Mouse (Mus musculus) naive thymus-derived CD4-positive, alpha-beta T cell, adult 2 months (primary cell): ENCODE results near the gene Odf3b.

Source experiments
- DNase-seq: peaks from one replicate; pipeline ENCODE4 v3.0.0-alpha.2; 2011; ENCODE audit warnings: low read depth

The Odf3b gene

GRCm38 (mm10) chr15:89374801-89375534 lies 4.1 kb downstream of the Odf3b start:
- DNase-seq, result no peak

GRCm38 (mm10) chr15:89374340-89374739 lies 4.7 kb downstream of the Odf3b start:
- DNase-seq, result no peak

- peak; percentile 93 for DNase-seq
Measured at GRCm38 (mm10) chr15:89373762-89374248, 5.3 kb downstream of the Odf3b start, which contains the start of gene Sco2. Gene Sco2 (minus strand): TSS chr15:89373846.

- peak; percentile 95 for DNase-seq
Measured at GRCm38 (mm10) chr15:89373027-89373761, 5.9 kb downstream of the Odf3b start.

- no peak for DNase-seq
Measured at GRCm38 (mm10) chr15:89372536-89372935, 6.5 kb downstream of the Odf3b start.

GRCm38 (mm10) chr15:89372068-89372467 lies 7.0 kb downstream of the Odf3b start:
- no peak for DNase-seq

- DNase-seq, result no peak
Measured at GRCm38 (mm10) chr15:89365141-89365551, 13.9 kb downstream of the Odf3b start.

- DNase-seq, result no peak
Measured at GRCm38 (mm10) chr15:89363051-89363450, 16.0 kb downstream of the Odf3b start.

GRCm38 (mm10) chr15:89358784-89359183 lies 20.3 kb downstream of the Odf3b start:
- DNase-seq, result no peak

- peak; percentile 67 for DNase-seq
Measured at GRCm38 (mm10) chr15:89356372-89356771, 22.7 kb downstream of the Odf3b start.

GRCm38 (mm10) chr15:89355241-89356187 lies 23.6 kb downstream of the Odf3b start, which contains the start of the genes Lmf2 and Ncaph2:
Gene Lmf2 (minus strand): TSS chr15:89355659.
Gene Ncaph2 (plus strand): TSS chr15:89355719.
- peak; percentile 98 for DNase-seq

- no peak for DNase-seq
Measured at GRCm38 (mm10) chr15:89354455-89354854, 24.6 kb downstream of the Odf3b start.

GRCm38 (mm10) chr15:89353837-89354236 lies 25.2 kb downstream of the Odf3b start:
- no peak for DNase-seq

GRCm38 (mm10) chr15:89352795-89353194 lies 26.3 kb downstream of the Odf3b start:
- no peak for DNase-seq

GRCm38 (mm10) chr15:89352054-89352453 lies 27.0 kb downstream of the Odf3b start:
- no peak for DNase-seq

- no peak for DNase-seq
Measured at GRCm38 (mm10) chr15:89351302-89351701, 27.8 kb downstream of the Odf3b start.

- no peak for DNase-seq
Measured at GRCm38 (mm10) chr15:89350447-89350846, 28.6 kb downstream of the Odf3b start.

GRCm38 (mm10) chr15:89343325-89343724 lies 35.8 kb downstream of the Odf3b start:
- DNase-seq, result peak; percentile 21

GRCm38 (mm10) chr15:89341678-89342077 lies 37.4 kb downstream of the Odf3b start:
- no peak for DNase-seq

- DNase-seq, result no peak
Measured at GRCm38 (mm10) chr15:89340136-89340535, 38.9 kb downstream of the Odf3b start.

GRCm38 (mm10) chr15:89339696-89340095 lies 39.4 kb downstream of the Odf3b start:
- no peak for DNase-seq

GRCm38 (mm10) chr15:89336422-89336821 lies 42.7 kb downstream of the Odf3b start:
- no peak for DNase-seq
